Mouse (Mus musculus) stomach, postnatal 0 days (tissue): ENCODE results near the gene Rhebl1. TPM values are rescaled to one million over a fixed set of nuclear protein-coding genes. Genes with fewer than 3 reads are reported as not detected.

Experiments
- ATAC-seq: fragments of 200-750 bp; cut with Nextera tagmentation; 2 replicates; pipeline ENCODE4 v1.8.0; 2017; ENCODE audit not compliant: low FRiP score, low TSS enrichment
- DNase-seq: peaks from one replicate; pipeline ENCODE4 v3.0.0-alpha.2; 2016; ENCODE audit warnings: low spot score
- H3K27ac ChIP-seq: fragments of 300-500 bp; sonication (generic); replicated peaks from 2 replicates; pipeline ENCODE4 v1.5.1; 2014; ENCODE audit warnings: mild to moderate bottlenecking, control low read depth
- H3K27me3 ChIP-seq: fragments of 300-500 bp; sonication (generic); 2 replicates; pipeline ENCODE4 v1.6.1; 2014; ENCODE audit warnings: low read length; ENCODE audit not compliant: control insufficient read depth, insufficient read depth
- H3K36me3 ChIP-seq: fragments of 300-500 bp; sonication (generic); 2 replicates; pipeline ENCODE4 v1.6.1; 2014; ENCODE audit warnings: low read length, mixed read lengths; ENCODE audit not compliant: control insufficient read depth, insufficient read depth
- H3K4me1 ChIP-seq: fragments of 300-500 bp; sonication (generic); replicated peaks from 2 replicates; pipeline ENCODE4 v1.6.1; 2014; ENCODE audit warnings: antibody characterized with exemption; ENCODE audit not compliant: control insufficient read depth, insufficient read depth
- H3K4me2 ChIP-seq: fragments of 300-500 bp; sonication (generic); replicated peaks from 2 replicates; pipeline ENCODE4 v1.6.1; 2014; ENCODE audit warnings: low read depth, mild to moderate bottlenecking, control low read depth, moderate library complexity
- H3K4me3 ChIP-seq: fragments of 300-500 bp; sonication (generic); 2 replicates; pipeline ENCODE4 v1.5.1; 2014; ENCODE audit warnings: low read depth, low read length, control low read depth
- H3K9ac ChIP-seq: fragments of 300-500 bp; sonication (generic); 2 replicates; pipeline ENCODE4 v1.6.1; 2014; ENCODE audit warnings: mild to moderate bottlenecking, low read length, control low read depth, mixed read lengths
- H3K9me3 ChIP-seq: fragments of 300-500 bp; sonication (generic); 2 replicates; pipeline ENCODE4 v1.6.1; 2016; ENCODE audit warnings: low read length; ENCODE audit not compliant: control insufficient read depth
- CTCF ChIP-seq: IDR thresholded peaks from 2 replicates; pipeline ENCODE4 v1.5.1; 2016; ENCODE audit warnings: antibody characterized with exemption, low read depth, mild to moderate bottlenecking, moderate library complexity
- EP300 ChIP-seq: optimal IDR thresholded peaks from 2 replicates; pipeline ENCODE3; 2016; ENCODE audit warnings: antibody characterized with exemption
- WGBS: fragments of 180-500 bp; shearing (Covaris S2); extraction: QIAGEN DNeasy Blood & Tissue Kit; methylation state at CpG from one replicate; pipeline ENCODE4 v1.1.7; 2014; 5-methylcytosine and 5-hydroxymethylcytosine counted together
- polyA plus RNA-seq: library from polyadenylated mRNA; unstranded; fragments of >200 nt; fragmentation: Nextera tagmentation; extraction: Ambion mirVana; gene quantifications from 2 replicates; pipeline ENCODE4 v1.2.1, GENCODE M21; 2015

Rhebl1 gene
- polyA plus RNA-seq, 1 experiment from 2014 or later = 4.1 TPM

DNA sequence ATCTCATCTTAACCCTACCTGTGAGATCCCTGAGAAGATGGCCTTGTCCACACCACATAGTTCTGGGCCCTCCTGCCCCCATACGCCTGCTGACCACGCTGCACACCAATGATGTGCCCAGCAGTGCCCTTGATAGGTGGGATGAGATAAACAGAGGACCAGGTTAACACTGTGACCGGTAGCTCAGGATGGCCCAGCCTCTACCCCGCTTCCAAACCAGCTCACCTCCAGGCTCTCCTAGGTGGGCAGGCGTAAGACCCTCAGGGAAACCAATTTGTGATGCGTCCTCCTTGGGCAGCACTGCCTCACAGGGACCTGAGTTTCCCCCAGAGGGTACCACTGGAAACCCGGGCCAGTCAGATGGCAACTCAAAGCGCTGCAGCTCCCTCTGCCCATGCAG is 28.6 kb downstream of the Rhebl1 start:
- H3K9me3 ChIP-seq = no peaks in the 10 kb centered on the region
- no peak overlapping the region for H3K4me3 ChIP-seq
- WGBS = 98% methylated on average over 8 of the region's 8 CpGs
- H3K4me2 ChIP-seq = no peak overlapping the region
- ATAC-seq (no peak), DNase-seq (no peak)
- peaks cover 16% of the 10 kb centered on the region for H3K4me1 ChIP-seq
- TF ChIP-seq CTCF (no peak), EP300 (no peak)
- no peak overlapping the region for H3K9ac ChIP-seq
- H3K27ac ChIP-seq = no peak overlapping the region
- peaks cover 49% of the 10 kb centered on the region for H3K36me3 ChIP-seq
- H3K27me3 ChIP-seq = no peaks in the 10 kb centered on the region

DNA sequence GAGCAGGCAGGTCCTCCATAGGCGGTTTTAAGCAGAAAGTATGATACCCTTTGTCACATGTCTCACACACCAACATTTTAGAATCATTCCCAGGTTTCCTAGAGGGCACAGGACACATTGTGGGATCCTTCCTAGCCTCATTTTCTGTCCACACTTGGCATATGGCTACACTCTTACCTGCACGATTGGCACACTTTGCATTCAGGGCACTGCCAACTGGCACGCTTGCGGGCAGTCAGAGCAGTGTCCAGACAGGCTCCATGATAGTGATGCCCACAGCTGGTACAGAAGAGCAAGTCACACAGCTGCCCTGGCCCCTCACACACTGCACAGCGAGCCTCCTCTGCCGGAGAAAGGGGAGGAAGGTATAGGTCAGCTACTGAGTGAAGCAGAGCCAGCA is 29.4 kb downstream of the Rhebl1 start:
- TF ChIP-seq CTCF = no peak
- no peak for TF ChIP-seq EP300
- H3K27ac ChIP-seq = no peak overlapping the region
- no peaks in the 10 kb centered on the region for H3K9me3 ChIP-seq
- H3K9ac ChIP-seq = no peak overlapping the region
- H3K27me3 ChIP-seq = no peaks in the 10 kb centered on the region
- H3K4me2 ChIP-seq = no peak overlapping the region
- no peak overlapping the region for H3K4me3 ChIP-seq
- peaks cover 56% of the 10 kb centered on the region for H3K36me3 ChIP-seq
- ATAC-seq (no peak), DNase-seq (no peak)
- WGBS = 93% methylated on average over 6 of the region's 6 CpGs
- peaks cover 16% of the 10 kb centered on the region for H3K4me1 ChIP-seq

DNA sequence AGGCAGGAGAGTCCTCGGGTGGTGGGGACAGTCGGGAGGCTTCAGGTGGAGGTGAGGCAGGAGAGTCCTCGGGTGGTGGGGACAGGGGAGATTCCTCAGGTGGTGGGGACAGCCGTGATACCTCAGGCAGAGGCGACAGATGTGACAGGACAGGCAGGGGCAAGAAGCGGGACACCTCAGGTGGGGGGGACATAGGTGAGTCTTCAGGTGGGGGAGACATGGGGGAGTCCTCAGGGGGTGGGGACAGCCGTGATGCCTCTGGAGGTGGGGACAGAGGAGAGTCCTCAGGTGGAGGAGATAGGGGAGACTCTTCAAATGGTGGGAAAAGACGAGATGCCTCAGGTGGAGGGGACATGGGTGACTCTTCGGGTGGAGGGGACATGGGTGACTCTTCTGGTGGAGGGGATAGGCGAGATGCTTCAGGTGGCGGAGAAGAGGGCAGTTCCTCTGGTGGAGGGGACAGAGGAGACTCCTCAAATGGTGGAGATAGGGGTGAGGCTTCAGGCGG is 30.8 kb downstream of the Rhebl1 start:
- Histone ChIP-seq H3K27ac (no peak overlapping the region), H3K9ac (no peak overlapping the region), H3K27me3 (no peaks in the 10 kb centered on the region), H3K9me3 (no peaks in the 10 kb centered on the region), H3K4me3 (no peak overlapping the region), H3K4me1 (peaks cover 8% of the 10 kb centered on the region), H3K4me2 (no peak overlapping the region), H3K36me3 (peaks cover 66% of the 10 kb centered on the region)
- DNase-seq (no peak), ATAC-seq (no peak)
- WGBS = 90% methylated on average over 12 of the region's 12 CpGs
- no peak for TF ChIP-seq EP300
- TF ChIP-seq CTCF = no peak

DNA sequence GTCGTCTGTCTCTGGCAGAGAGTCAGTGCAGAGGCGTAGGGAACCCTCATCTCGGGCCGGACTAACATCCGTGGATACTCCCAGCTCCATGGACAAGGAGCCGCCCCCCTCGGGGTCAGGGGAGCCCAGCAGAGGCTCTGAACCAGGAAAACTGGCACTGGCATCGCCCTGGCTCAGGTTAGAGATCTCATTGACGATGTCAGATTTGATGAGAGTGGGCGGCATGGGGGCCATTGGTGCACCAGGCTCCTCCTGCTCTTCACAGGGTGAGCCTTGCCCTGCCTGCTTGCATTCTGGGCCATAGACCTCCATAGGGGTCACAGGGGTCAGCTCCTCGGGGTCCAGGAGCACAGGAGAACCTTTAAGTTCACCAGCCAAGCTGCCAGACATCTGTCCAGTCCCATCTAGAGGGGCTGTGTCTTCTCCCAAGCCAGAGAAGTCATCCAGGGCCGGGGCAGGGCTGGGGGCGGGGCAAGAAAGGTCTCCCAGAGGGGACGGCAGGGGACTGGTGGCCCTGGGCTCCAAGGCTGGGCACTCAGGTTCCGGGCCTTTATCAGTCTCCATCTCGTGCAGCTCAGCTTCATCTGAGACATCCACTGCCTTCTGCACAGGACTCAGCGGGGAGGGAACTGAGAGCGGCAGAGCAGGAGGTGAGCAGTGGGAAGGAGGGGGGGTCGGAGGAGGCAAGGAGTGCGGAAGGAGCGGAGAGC is 32.5 kb downstream of the Rhebl1 start:
- no peak for DNase-seq
- no peak overlapping the region for H3K9ac ChIP-seq
- H3K4me1 ChIP-seq = no peaks in the 10 kb centered on the region
- 0 out of 2 replicates have a peak, but pooled peaks have one; percentile 20 for ATAC-seq
- no peak overlapping the region for H3K4me2 ChIP-seq
- 80% methylated on average over 21 of the region's 21 CpGs for WGBS
- H3K9me3 ChIP-seq = no peaks in the 10 kb centered on the region
- TF ChIP-seq CTCF (no peak), EP300 (no peak)
- H3K4me3 ChIP-seq = no peak overlapping the region
- H3K27me3 ChIP-seq = no peaks in the 10 kb centered on the region
- peaks cover 81% of the 10 kb centered on the region for H3K36me3 ChIP-seq
- no peak overlapping the region for H3K27ac ChIP-seq

DNA sequence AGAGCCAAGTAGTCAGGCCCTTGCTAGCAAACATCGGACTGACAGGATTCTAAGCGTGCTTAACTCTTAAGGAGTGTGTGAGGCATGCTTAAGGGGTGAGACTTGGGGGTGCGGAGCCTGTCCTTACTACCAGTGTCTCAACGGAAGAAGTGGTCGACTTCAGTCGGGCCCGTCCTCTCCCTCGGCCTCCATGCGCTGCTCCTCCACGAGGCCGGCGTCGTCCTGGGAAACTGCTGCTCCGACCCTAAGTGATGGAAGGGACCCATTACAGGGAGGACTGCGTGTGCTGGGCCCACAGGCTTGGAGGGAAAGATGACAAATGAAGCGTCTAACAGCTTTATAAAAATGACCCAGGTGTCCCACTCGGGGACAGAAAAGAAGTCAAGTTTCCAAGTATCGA is 33.4 kb downstream of the Rhebl1 start:
- Histone ChIP-seq H3K4me2 (no peak overlapping the region), H3K27ac (no peak overlapping the region), H3K4me1 (no peaks in the 10 kb centered on the region), H3K9ac (no peak overlapping the region), H3K27me3 (no peaks in the 10 kb centered on the region), H3K4me3 (no peak overlapping the region), H3K36me3 (peaks cover 77% of the 10 kb centered on the region), H3K9me3 (no peaks in the 10 kb centered on the region)
- TF ChIP-seq CTCF (no peak), EP300 (no peak)
- DNase-seq (no peak), ATAC-seq (no peak)
- WGBS = 93% methylated on average over 18 of the region's 18 CpGs

DNA sequence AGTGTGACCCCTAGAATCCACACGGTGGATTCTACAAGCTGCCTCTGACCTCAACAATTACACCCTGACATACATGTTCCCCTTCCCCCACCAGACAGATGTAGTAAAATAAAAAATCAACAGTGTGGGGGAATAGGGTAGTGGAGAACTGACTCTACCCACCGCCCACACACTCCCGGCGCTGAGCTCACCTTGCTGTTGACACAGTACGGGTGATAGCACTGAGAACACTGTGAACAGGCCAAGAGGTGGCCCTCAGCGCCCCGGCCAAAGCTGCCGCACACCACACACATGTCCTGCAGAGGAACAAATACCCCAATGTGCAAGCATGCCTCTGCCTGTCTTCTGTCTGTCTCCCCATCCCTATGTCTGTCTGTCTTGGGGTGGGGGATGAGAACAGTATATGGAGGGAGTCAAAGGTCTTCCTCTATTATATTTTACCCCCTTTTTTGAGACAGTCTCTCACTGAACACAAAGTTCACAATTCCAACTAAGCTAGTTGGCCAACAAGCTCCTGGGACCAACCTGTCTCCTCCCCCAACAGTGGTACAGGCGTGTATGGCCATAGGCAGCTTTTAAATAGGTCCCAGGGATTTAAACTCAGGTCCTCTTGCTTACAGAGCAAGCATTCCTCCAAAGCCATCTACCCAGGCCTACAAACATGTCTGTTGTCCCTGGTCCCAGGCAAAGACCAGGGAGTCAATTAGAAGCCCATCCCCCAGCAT is 34.9 kb downstream of the Rhebl1 start:
- Histone ChIP-seq H3K36me3 (peaks cover 75% of the 10 kb centered on the region), H3K4me3 (no peak overlapping the region), H3K4me1 (no peaks in the 10 kb centered on the region), H3K9ac (no peak overlapping the region), H3K27ac (no peak overlapping the region), H3K4me2 (no peak overlapping the region), H3K9me3 (no peaks in the 10 kb centered on the region), H3K27me3 (no peaks in the 10 kb centered on the region)
- ATAC-seq (no peak), DNase-seq (no peak)
- TF ChIP-seq EP300 = no peak
- no peak for TF ChIP-seq CTCF
- 59% methylated on average over 9 of the region's 9 CpGs for WGBS
